Mouse (Mus musculus): Measurements from ENCODE around the gene N4bp3. TPM values are rescaled to one million over a fixed set of nuclear protein-coding genes. Genes with fewer than 3 reads are reported as not detected.

Gene N4bp3
- total RNA-seq, 1 experiment = 23.7 TPM

DNA sequence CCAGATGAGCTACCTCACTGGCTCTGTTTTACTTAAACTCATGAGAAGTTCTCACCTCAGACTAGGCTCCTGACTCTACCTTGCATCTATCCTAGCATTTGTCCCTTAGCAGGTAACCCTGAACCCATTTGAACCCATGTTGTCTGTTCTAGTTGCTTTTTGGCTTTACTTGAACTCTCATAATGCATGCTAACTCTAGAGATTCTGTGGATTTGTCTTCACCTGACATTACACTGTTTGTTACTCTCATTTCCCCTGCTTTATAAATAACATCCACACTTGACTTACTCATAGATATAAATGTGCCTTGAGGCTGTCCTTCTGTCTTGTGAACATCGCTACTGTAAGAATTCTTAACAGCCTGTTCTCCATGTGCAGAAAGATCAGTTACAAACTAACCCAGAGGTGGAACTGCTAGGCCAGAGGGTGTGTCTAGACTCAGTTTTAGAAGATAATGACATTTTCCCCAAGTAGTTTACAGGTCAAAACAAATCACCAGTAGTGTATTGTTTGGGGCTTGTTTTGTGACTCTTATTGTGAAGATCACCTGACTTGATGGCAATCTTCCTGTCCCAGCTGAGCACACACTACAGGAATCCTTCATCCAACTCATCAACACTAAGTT is 55.1 kb downstream of the N4bp3 start:
- H3K9ac ChIP-seq (ENCODE audit: insufficient read depth, low read depth, low read length, poor library complexity, severe bottlenecking) = no peak overlapping the region
- TF ChIP-seq CHD2 (IDR thresholded peaks at IDR 0.05; ENCODE audit: low read depth, low read length) = 0 out of 2 replicates have a peak, but pooled peaks have one; percentile 5
- no peak for TF ChIP-seq ZNF384 (IDR thresholded peaks at IDR 0.05; ENCODE audit: low read depth, low read length)
- no peak for DNase-seq (ENCODE audit: low read depth, low spot score)
- peaks cover 62% of the 10 kb centered on the region for H3K36me3 ChIP-seq (ENCODE audit: control insufficient read depth, insufficient read depth, low read length, poor library complexity, severe bottlenecking)
- H3K27ac ChIP-seq (ENCODE audit: insufficient read depth, low read depth, low read length, poor library complexity, severe bottlenecking) = no peak overlapping the region
- H3K4me1 ChIP-seq (ENCODE audit: control insufficient read depth in 2 of 2, insufficient read depth in 2 of 2, low read length in 2 of 2, poor library complexity in 1 of 2) = peaks cover 0 to 2% of the 10 kb centered on the region in 2 experiments; a peak in 2 of 4 replicates
- no peak overlapping the region for H3K4me3 ChIP-seq (ENCODE audit: insufficient read depth in 1 of 2, low read depth in 1 of 2, low read length in 2 of 2, poor library complexity in 1 of 2, severe bottlenecking in 1 of 2)
- no peaks in the 10 kb centered on the region for H3K9me3 ChIP-seq (ENCODE audit: control insufficient read depth, insufficient read depth, low read depth, low read length)
- in situ Hi-C loops (cut with MboI; ENCODE audit: low sequenced_read_pairs in 2 of 2, unreplicated experiment in 2 of 2) = no loop called here

DNA sequence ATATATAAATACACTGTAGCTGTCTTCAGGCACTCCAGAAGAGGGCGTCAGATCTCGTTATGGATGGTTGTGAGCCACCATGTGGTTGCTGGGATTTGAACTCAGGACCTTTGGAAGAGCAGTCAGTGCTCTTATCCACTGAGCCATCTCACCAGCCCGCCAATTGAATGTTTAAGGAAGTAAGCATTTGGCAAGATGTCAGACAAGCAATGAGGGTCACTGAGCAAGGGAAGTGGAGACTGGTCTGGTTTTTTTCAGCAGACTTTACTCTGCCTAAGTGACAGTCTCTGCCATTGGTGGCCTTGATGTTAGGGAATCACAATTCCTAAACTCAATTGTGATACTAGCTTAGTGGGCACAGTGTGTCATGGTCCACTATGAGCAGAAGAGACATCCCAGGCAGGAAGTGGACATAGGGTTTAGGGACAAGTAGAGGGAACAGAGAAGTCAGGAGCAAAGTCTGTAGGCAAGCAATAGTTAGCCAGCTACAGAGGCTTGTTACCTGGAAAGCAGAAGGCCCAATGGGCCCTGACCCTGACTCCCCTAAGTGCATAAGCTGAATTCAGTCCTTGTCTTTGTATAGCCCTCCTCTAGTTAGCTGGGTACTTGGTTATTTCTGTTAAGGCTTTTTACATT is 55.8 kb downstream of the N4bp3 start:
- in situ Hi-C loops (cut with MboI; ENCODE audit: low sequenced_read_pairs in 2 of 2, unreplicated experiment in 2 of 2) = no loop called here

DNA sequence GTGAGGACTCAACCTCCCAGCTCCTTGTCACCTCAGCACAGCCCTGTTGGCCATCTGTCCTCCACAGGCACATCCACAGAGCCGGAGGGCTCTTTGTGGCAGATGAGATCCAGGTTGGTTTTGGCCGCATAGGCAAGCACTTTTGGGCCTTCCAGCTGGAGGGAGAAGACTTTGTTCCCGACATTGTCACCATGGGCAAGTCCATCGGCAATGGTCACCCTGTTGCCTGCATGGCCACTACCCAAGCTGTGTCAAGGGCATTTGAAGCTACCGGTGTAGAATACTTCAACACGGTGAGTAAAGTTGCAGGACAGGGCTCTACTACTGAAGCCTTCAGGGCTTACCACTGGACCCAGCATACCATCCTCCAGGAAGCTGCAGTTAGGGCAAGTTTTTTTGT is 56.8 kb downstream of the N4bp3 start:
- H3K4me3 ChIP-seq (ENCODE audit: insufficient read depth in 1 of 2, low read depth in 1 of 2, low read length in 2 of 2, poor library complexity in 1 of 2, severe bottlenecking in 1 of 2) = no peak overlapping the region
- H3K9ac ChIP-seq (ENCODE audit: insufficient read depth, low read depth, low read length, poor library complexity, severe bottlenecking) = no peak overlapping the region
- in situ Hi-C loops (cut with MboI; ENCODE audit: low sequenced_read_pairs in 2 of 2, unreplicated experiment in 2 of 2) = no loop called here
- H3K4me1 ChIP-seq (ENCODE audit: control insufficient read depth in 2 of 2, insufficient read depth in 2 of 2, low read length in 2 of 2, poor library complexity in 1 of 2) = peaks cover 0 to 2% of the 10 kb centered on the region in 2 experiments; a peak in 2 of 4 replicates
- H3K36me3 ChIP-seq (ENCODE audit: control insufficient read depth, insufficient read depth, low read length, poor library complexity, severe bottlenecking) = peaks cover 45% of the 10 kb centered on the region
- no peak for DNase-seq (ENCODE audit: low read depth, low spot score)
- no peaks in the 10 kb centered on the region for H3K9me3 ChIP-seq (ENCODE audit: control insufficient read depth, insufficient read depth, low read depth, low read length)
- H3K27ac ChIP-seq (ENCODE audit: insufficient read depth, low read depth, low read length, poor library complexity, severe bottlenecking) = no peak overlapping the region
- no peak for TF ChIP-seq HCFC1 (IDR thresholded peaks at IDR 0.05; ENCODE audit: borderline replicate concordance, insufficient read depth, low read length)
- TF ChIP-seq CHD2 (IDR thresholded peaks at IDR 0.05; ENCODE audit: low read depth, low read length) = no peak
- no peak for TF ChIP-seq ZNF384 (IDR thresholded peaks at IDR 0.05; ENCODE audit: low read depth, low read length)
- no peak for TF ChIP-seq ZC3H11A (IDR thresholded peaks at IDR 0.05; ENCODE audit: borderline replicate concordance, low read depth, low read length)
- TF ChIP-seq MAFK (IDR thresholded peaks at IDR 0.05; ENCODE audit: insufficient read depth, low read depth, low read length) = no peak

More for the DNA sequence above, 55.8 kb downstream of the N4bp3 start:
- Histone ChIP-seq H3K27ac (ENCODE audit: insufficient read depth, low read depth, low read length, poor library complexity, severe bottlenecking) (no peak overlapping the region), H3K4me1 (ENCODE audit: control insufficient read depth in 2 of 2, insufficient read depth in 2 of 2, low read length in 2 of 2, poor library complexity in 1 of 2) (peaks cover 0 to 2% of the 10 kb centered on the region in 2 experiments; a peak in 2 of 4 replicates), H3K9me3 (ENCODE audit: control insufficient read depth, insufficient read depth, low read depth, low read length) (no peaks in the 10 kb centered on the region), H3K4me3 (ENCODE audit: insufficient read depth in 1 of 2, low read depth in 1 of 2, low read length in 2 of 2, poor library complexity in 1 of 2, severe bottlenecking in 1 of 2) (no peak overlapping the region), H3K9ac (ENCODE audit: insufficient read depth, low read depth, low read length, poor library complexity, severe bottlenecking) (no peak overlapping the region), H3K36me3 (ENCODE audit: control insufficient read depth, insufficient read depth, low read length, poor library complexity, severe bottlenecking) (peaks cover 55% of the 10 kb centered on the region)
- DNase-seq (ENCODE audit: low read depth, low spot score) = no peak
- TF ChIP-seq ZNF384 (IDR thresholded peaks at IDR 0.05; ENCODE audit: low read depth, low read length) (no peak), ZC3H11A (IDR thresholded peaks at IDR 0.05; ENCODE audit: borderline replicate concordance, low read depth, low read length) (no peak), CHD2 (IDR thresholded peaks at IDR 0.05; ENCODE audit: low read depth, low read length) (no peak), MAFK (IDR thresholded peaks at IDR 0.05; ENCODE audit: insufficient read depth, low read depth, low read length) (no peak)

DNA sequence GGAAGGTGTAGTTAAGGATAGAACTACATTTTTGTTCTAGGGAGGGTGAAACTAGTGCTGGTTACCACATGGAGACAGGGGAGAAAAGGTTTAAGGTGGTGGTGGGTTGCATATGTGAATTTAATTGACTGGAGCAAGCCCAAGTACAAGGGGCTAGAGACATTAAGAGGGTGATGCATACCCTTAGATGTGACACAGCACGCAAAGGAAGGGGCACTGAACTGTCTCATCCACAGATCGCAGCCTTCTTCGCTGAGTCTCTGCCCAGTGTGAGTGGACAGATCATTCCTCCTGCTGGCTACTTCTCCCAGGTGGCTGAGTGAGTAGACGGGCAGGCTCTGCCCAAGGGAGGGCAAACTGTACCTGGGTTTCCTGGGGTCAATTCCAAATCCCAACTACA is 57.3 kb downstream of the N4bp3 start:
- Histone ChIP-seq H3K36me3 (ENCODE audit: control insufficient read depth, insufficient read depth, low read length, poor library complexity, severe bottlenecking) (peaks cover 41% of the 10 kb centered on the region), H3K4me1 (ENCODE audit: control insufficient read depth in 2 of 2, insufficient read depth in 2 of 2, low read length in 2 of 2, poor library complexity in 1 of 2) (peaks cover 0 to 2% of the 10 kb centered on the region in 2 experiments; a peak in 2 of 4 replicates), H3K27ac (ENCODE audit: insufficient read depth, low read depth, low read length, poor library complexity, severe bottlenecking) (no peak overlapping the region), H3K4me3 (ENCODE audit: insufficient read depth in 1 of 2, low read depth in 1 of 2, low read length in 2 of 2, poor library complexity in 1 of 2, severe bottlenecking in 1 of 2) (no peak overlapping the region), H3K9ac (ENCODE audit: insufficient read depth, low read depth, low read length, poor library complexity, severe bottlenecking) (no peak overlapping the region), H3K9me3 (ENCODE audit: control insufficient read depth, insufficient read depth, low read depth, low read length) (no peaks in the 10 kb centered on the region)
- TF ChIP-seq CHD2 (IDR thresholded peaks at IDR 0.05; ENCODE audit: low read depth, low read length) (no peak), ZNF384 (IDR thresholded peaks at IDR 0.05; ENCODE audit: low read depth, low read length) (no peak), ZC3H11A (IDR thresholded peaks at IDR 0.05; ENCODE audit: borderline replicate concordance, low read depth, low read length) (no peak), HCFC1 (IDR thresholded peaks at IDR 0.05; ENCODE audit: borderline replicate concordance, insufficient read depth, low read length) (no peak), MAFK (IDR thresholded peaks at IDR 0.05; ENCODE audit: insufficient read depth, low read depth, low read length) (no peak)
- in situ Hi-C loops (cut with MboI; ENCODE audit: low sequenced_read_pairs in 2 of 2, unreplicated experiment in 2 of 2) = no loop called here
- DNase-seq (ENCODE audit: low read depth, low spot score) = no peak

Other genes with a start within 250 kb of the N4bp3 start
- 23.4 and 27.4 TPM in 2 replicates for gene Phykpl, start 66.1 kb downstream of the N4bp3 start, total RNA-seq (2012; rRNA removed)
- gene Hnrnpab, start 44.0 kb downstream of the N4bp3 start, total RNA-seq (2012; rRNA removed) = 334 and 505 TPM in 2 replicates
- 452 and 461 TPM in 2 replicates for gene Nhp2, start 31.1 kb downstream of the N4bp3 start, total RNA-seq (2012; rRNA removed)
- 41.1 and 96.5 TPM in 2 replicates for gene Rmnd5b, start 14.9 kb downstream of the N4bp3 start, total RNA-seq (2012; rRNA removed)
- 4.1 and 12.2 TPM in 2 replicates for gene D930048N14Rik, start 112 bp upstream of the N4bp3 start, total RNA-seq (2012; rRNA removed)
- gene 0610009B22Rik, start 38.0 kb upstream of the N4bp3 start, total RNA-seq (2012; rRNA removed) = 21.7 and 38.8 TPM in 2 replicates
- gene Sec24a, start 112.8 kb upstream of the N4bp3 start, total RNA-seq (2012; rRNA removed) = 9.3 and 10.9 TPM in 2 replicates
- gene Sar1b, start 112.8 kb upstream of the N4bp3 start, total RNA-seq (2012; rRNA removed) = 86.0 and 86.1 TPM in 2 replicates
- gene Jade2, start 206.8 kb upstream of the N4bp3 start, total RNA-seq (2012; rRNA removed) = 11.5 and 11.8 TPM in 2 replicates

All from ES-E14 (cell line).